Mouse (Mus musculus): ENCODE results near the gene Sec24d. TPM values are rescaled to one million over a fixed set of nuclear protein-coding genes. Genes with fewer than 3 reads are reported as not detected.
"Not testable (repeated sequence)": the region's sequence is repeated elsewhere in the genome, so short reads cannot be mapped to it uniquely, and the experiment has no call there.

The Sec24d gene
- polyA plus RNA-seq, 1 experiment from 2014 or later = 10.2 TPM

GRCm38 (mm10) chr3:123385486-123386156 is 118.4 kb downstream of the Sec24d start, which contains the start of gene Mettl14:
Mettl14 (minus strand) TSS chr3:123386108.
- under 1% methylated on average over 41 of the region's 41 CpGs for WGBS
- ATAC-seq (ENCODE audit: low read depth) = peak; percentile 100
- Histone ChIP-seq H3K9me3 (ENCODE audit: control insufficient read depth, low read length) (no peaks in the 10 kb centered on the region), H3K4me3 (ENCODE audit: low read depth, low read length) (peak within 1 kb of the TSS; percentile 69), H3K27ac (ENCODE audit: low read depth, low read length) (peak within 1 kb of the TSS; percentile 85), H3K4me2 (ENCODE audit: low read depth, low read length) (peak within 1 kb of the TSS; percentile 81), H3K27me3 (ENCODE audit: control insufficient read depth, insufficient read depth, low read length) (no peaks in the 10 kb centered on the region), H3K9ac (replicated peaks; ENCODE audit: low read depth, low read length) (peak within 1 kb of the TSS; percentile 59; the same call in 1 of the 2 replicates), H3K4me1 (ENCODE audit: control insufficient read depth, insufficient read depth, low read length) (peaks cover 14% of the 10 kb centered on the region), H3K36me3 (ENCODE audit: control insufficient read depth, insufficient read depth, low read length) (0 out of 2 replicates have a peak, but pooled peaks cover 2% of the 10 kb centered on the region)

- H3K27me3 ChIP-seq (ENCODE audit: control insufficient read depth, insufficient read depth, low read length); H3K9me3 ChIP-seq (ENCODE audit: control insufficient read depth, low read length); H3K36me3 ChIP-seq (ENCODE audit: control insufficient read depth, insufficient read depth, low read length): not testable (repeated sequence)
- Histone ChIP-seq H3K27ac (ENCODE audit: low read depth, low read length) (peak overlapping the region; percentile 85), H3K4me2 (ENCODE audit: low read depth, low read length) (peak overlapping the region; percentile 55), H3K9ac (replicated peaks; ENCODE audit: low read depth, low read length) (peak overlapping the region; percentile 8; the same call in 1 of the 2 replicates), H3K4me3 (ENCODE audit: low read depth, low read length) (peak overlapping the region; percentile 69), H3K4me1 (ENCODE audit: control insufficient read depth, insufficient read depth, low read length) (peaks cover 14% of the 10 kb centered on the region)
- ATAC-seq (ENCODE audit: low read depth) = peak; percentile 82
- 15% methylated on average over 12 of the region's 12 CpGs for WGBS
Measured at GRCm38 (mm10) chr3:123386157-123386780, 119.0 kb downstream of the Sec24d start.

- Histone ChIP-seq H3K4me1 (ENCODE audit: control insufficient read depth, insufficient read depth, low read length) (no peaks in the 10 kb centered on the region), H3K36me3 (ENCODE audit: control insufficient read depth, insufficient read depth, low read length) (no peaks in the 10 kb centered on the region), H3K9me3 (ENCODE audit: control insufficient read depth, low read length) (no peaks in the 10 kb centered on the region), H3K4me3 (ENCODE audit: low read depth, low read length) (no peak overlapping the region), H3K27ac (ENCODE audit: low read depth, low read length) (no peak overlapping the region), H3K27me3 (ENCODE audit: control insufficient read depth, insufficient read depth, low read length) (no peaks in the 10 kb centered on the region), H3K9ac (replicated peaks; ENCODE audit: low read depth, low read length) (no peak overlapping the region), H3K4me2 (ENCODE audit: low read depth, low read length) (no peak overlapping the region)
- 83% methylated on average over 4 of the region's 4 CpGs for WGBS
- no peak for ATAC-seq (ENCODE audit: low read depth)
Measured at GRCm38 (mm10) chr3:123391180-123391579, 123.9 kb downstream of the Sec24d start.

GRCm38 (mm10) chr3:123395611-123396010 is 128.4 kb downstream of the Sec24d start:
- WGBS = 74% methylated on average over 5 of the region's 5 CpGs
- H3K9ac ChIP-seq (replicated peaks; ENCODE audit: low read depth, low read length) = no peak overlapping the region
- no peak overlapping the region for H3K4me2 ChIP-seq (ENCODE audit: low read depth, low read length)
- H3K36me3 ChIP-seq (ENCODE audit: control insufficient read depth, insufficient read depth, low read length) = no peaks in the 10 kb centered on the region
- no peak for ATAC-seq (ENCODE audit: low read depth)
- no peak overlapping the region for H3K4me3 ChIP-seq (ENCODE audit: low read depth, low read length)
- H3K27ac ChIP-seq (ENCODE audit: low read depth, low read length) = no peak overlapping the region
- no peaks in the 10 kb centered on the region for H3K27me3 ChIP-seq (ENCODE audit: control insufficient read depth, insufficient read depth, low read length)
- H3K4me1 ChIP-seq (ENCODE audit: control insufficient read depth, insufficient read depth, low read length) = no peaks in the 10 kb centered on the region
- no peaks in the 10 kb centered on the region for H3K9me3 ChIP-seq (ENCODE audit: control insufficient read depth, low read length)

- H3K27ac ChIP-seq (ENCODE audit: low read depth, low read length) = no peak overlapping the region
- H3K4me1 ChIP-seq (ENCODE audit: control insufficient read depth, insufficient read depth, low read length) = no peaks in the 10 kb centered on the region
- WGBS = 82% methylated on average over 9 of the region's 9 CpGs
- H3K9ac ChIP-seq (replicated peaks; ENCODE audit: low read depth, low read length) = no peak overlapping the region
- H3K36me3 ChIP-seq (ENCODE audit: control insufficient read depth, insufficient read depth, low read length) = no peaks in the 10 kb centered on the region
- no peak overlapping the region for H3K4me3 ChIP-seq (ENCODE audit: low read depth, low read length)
- H3K9me3 ChIP-seq (ENCODE audit: control insufficient read depth, low read length) = no peaks in the 10 kb centered on the region
- no peak overlapping the region for H3K4me2 ChIP-seq (ENCODE audit: low read depth, low read length)
- ATAC-seq (ENCODE audit: low read depth) = no peak
- H3K27me3 ChIP-seq (ENCODE audit: control insufficient read depth, insufficient read depth, low read length) = no peaks in the 10 kb centered on the region
Measured at GRCm38 (mm10) chr3:123397562-123398481, 130.6 kb downstream of the Sec24d start.

- no peaks in the 10 kb centered on the region for H3K4me1 ChIP-seq (ENCODE audit: control insufficient read depth, insufficient read depth, low read length)
- 80% methylated on average over 3 of the region's 3 CpGs for WGBS
Measured at GRCm38 (mm10) chr3:123404945-123405344, 137.7 kb downstream of the Sec24d start.

DNA sequence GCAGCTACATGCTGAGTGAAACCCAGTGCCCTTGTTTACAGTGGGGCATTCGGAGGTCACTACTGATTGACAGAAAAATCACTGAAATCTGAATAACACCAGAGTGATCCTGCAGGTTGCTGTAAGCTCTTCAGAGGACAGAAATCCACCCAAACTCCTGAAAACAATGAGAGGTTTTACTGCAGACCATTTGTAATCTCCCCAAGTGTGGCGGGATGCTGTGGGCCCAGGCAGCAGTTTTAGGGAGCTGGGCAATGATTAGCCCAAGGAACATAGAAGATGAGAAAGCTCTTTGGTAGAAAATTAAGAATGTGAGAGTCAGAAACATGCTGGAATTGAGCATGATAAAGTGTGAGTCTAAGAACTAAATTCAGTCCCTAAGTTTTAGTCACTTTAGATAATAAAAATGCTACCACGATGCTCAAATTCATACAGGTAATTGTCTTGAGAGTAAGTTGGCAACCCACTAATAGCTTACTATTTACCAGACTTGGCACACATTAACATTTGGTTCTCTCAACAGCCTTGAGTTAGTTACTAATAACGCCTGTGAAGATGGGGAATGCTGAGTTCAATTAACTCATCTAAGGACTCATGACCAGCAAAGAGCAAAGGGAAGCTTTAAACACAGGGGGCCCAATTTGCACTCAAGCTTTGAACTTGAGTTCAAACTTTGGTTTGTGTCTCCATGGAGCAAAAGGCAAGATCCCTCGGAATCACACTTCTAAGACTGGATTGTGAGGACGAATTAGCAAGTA is 144.7 kb downstream of the Sec24d start:
- H3K4me3 ChIP-seq (ENCODE audit: low read depth, low read length) = no peak overlapping the region
- WGBS = 73% methylated on average over 6 of the region's 6 CpGs
- no peak for ATAC-seq (ENCODE audit: low read depth)

More at GRCm38 (mm10) chr3:123404945-123405344, 137.7 kb downstream of the Sec24d start:
- Histone ChIP-seq H3K27ac (ENCODE audit: low read depth, low read length) (no peak overlapping the region), H3K4me2 (ENCODE audit: low read depth, low read length) (no peak overlapping the region), H3K9ac (replicated peaks; ENCODE audit: low read depth, low read length) (no peak overlapping the region), H3K36me3 (ENCODE audit: control insufficient read depth, insufficient read depth, low read length) (no peaks in the 10 kb centered on the region), H3K9me3 (ENCODE audit: control insufficient read depth, low read length) (no peaks in the 10 kb centered on the region), H3K27me3 (ENCODE audit: control insufficient read depth, insufficient read depth, low read length) (no peaks in the 10 kb centered on the region), H3K4me3 (ENCODE audit: low read depth, low read length) (no peak overlapping the region)
- ATAC-seq (ENCODE audit: low read depth) = no peak

DNA sequence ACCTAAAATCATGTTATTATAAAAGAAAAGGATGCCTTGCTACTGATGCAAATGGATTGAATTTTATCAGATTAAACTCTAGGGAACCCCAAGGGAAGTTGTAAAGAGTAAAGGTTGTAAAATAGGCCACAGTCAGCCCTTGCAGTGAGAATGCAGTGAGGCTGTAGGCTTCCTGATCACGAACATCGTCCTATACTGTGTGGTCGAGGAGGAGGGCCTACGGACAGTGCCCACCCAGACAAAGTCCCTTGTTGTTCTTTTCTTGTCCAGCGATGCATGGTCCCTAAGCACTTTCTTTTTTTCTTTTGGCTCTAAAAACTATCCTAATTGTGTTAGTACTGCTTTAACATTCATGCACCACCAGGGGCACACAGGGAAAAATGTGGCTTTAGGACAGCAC is 145.9 kb downstream of the Sec24d start:
- 27% methylated on average over 5 of the region's 5 CpGs for WGBS
- no peaks in the 10 kb centered on the region for H3K27me3 ChIP-seq (ENCODE audit: control insufficient read depth, insufficient read depth, low read length)
- H3K4me1 ChIP-seq (ENCODE audit: control insufficient read depth, insufficient read depth, low read length) = no peaks in the 10 kb centered on the region
- no peaks in the 10 kb centered on the region for H3K36me3 ChIP-seq (ENCODE audit: control insufficient read depth, insufficient read depth, low read length)
- H3K27ac ChIP-seq (ENCODE audit: low read depth, low read length) = no peak overlapping the region
- no peaks in the 10 kb centered on the region for H3K9me3 ChIP-seq (ENCODE audit: control insufficient read depth, low read length)
- no peak overlapping the region for H3K9ac ChIP-seq (replicated peaks; ENCODE audit: low read depth, low read length)
- no peak overlapping the region for H3K4me3 ChIP-seq (ENCODE audit: low read depth, low read length)
- no peak for ATAC-seq (ENCODE audit: low read depth)
- no peak overlapping the region for H3K4me2 ChIP-seq (ENCODE audit: low read depth, low read length)

More for the DNA sequence above, 144.7 kb downstream of the Sec24d start:
- Histone ChIP-seq H3K9me3 (ENCODE audit: control insufficient read depth, low read length) (no peaks in the 10 kb centered on the region), H3K36me3 (ENCODE audit: control insufficient read depth, insufficient read depth, low read length) (no peaks in the 10 kb centered on the region), H3K27me3 (ENCODE audit: control insufficient read depth, insufficient read depth, low read length) (no peaks in the 10 kb centered on the region), H3K9ac (replicated peaks; ENCODE audit: low read depth, low read length) (no peak overlapping the region), H3K4me2 (ENCODE audit: low read depth, low read length) (no peak overlapping the region), H3K4me1 (ENCODE audit: control insufficient read depth, insufficient read depth, low read length) (no peaks in the 10 kb centered on the region), H3K27ac (ENCODE audit: low read depth, low read length) (no peak overlapping the region)
